Mouse (Mus musculus): Measurements from ENCODE around the gene Gpbar1. TPM values are rescaled to one million over a fixed set of nuclear protein-coding genes. Genes with fewer than 3 reads are reported as not detected.
"Not testable (repeated sequence)": the region's sequence is repeated elsewhere in the genome, so short reads cannot be mapped to it uniquely, and the experiment has no call there.

Gene Gpbar1
- total RNA-seq, 1 experiment from 2014 or later = not detected

DNA sequence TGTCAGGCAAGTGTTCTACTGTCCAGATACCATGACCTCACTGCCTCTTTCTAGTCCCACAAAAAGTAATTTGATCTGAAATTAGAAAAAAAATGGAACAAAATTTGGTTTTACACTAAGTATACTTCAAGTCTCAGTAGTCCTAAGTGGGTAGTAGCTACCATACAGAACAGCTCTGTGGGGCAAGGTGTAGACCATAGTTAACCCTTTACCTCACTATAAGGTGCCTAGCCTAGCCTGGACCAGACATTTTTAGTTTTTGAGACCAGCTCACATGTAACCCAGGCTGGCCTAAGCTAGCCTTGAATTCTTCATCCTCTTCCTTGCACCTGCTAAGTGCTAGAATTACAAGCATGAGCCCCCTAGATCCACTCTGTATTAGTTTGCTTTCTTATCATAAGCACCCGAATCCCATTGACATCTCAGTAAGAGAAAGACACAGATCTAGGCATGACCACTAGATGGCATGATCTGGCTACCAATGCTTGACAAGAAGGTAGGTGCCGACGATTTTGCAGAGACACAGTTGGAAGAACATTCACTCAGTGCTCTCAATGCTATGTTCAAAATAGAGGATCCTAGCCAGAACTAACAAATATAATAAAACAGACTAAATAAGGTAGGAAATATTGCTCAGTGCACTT lies 34.8 kb downstream of the Gpbar1 start:
- peak; percentile 86 for ATAC-seq (replicated peaks; ENCODE audit: low read depth, poor library complexity, severe bottlenecking)

DNA sequence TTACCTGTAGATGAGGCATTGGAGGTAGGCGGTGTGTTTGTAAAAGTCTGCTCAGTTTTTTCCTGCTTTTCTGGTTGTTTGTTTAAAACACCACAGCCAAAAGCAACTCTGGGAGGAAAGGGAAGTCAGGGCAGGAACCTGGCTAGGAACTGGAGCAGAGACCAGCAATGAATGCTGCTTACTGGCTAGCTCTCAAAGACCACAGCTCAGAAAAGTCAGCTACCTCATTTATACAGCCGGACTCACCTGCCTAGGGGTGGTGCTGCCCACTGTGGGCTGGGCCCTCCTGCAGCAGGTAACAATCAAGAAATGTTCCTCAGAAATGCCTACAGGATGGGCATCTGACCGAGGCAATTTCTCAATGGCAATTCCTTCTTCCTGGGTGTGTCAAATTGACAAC lies 36.4 kb downstream of the Gpbar1 start:
- no peak for ATAC-seq (replicated peaks; ENCODE audit: low read depth, poor library complexity, severe bottlenecking)

DNA sequence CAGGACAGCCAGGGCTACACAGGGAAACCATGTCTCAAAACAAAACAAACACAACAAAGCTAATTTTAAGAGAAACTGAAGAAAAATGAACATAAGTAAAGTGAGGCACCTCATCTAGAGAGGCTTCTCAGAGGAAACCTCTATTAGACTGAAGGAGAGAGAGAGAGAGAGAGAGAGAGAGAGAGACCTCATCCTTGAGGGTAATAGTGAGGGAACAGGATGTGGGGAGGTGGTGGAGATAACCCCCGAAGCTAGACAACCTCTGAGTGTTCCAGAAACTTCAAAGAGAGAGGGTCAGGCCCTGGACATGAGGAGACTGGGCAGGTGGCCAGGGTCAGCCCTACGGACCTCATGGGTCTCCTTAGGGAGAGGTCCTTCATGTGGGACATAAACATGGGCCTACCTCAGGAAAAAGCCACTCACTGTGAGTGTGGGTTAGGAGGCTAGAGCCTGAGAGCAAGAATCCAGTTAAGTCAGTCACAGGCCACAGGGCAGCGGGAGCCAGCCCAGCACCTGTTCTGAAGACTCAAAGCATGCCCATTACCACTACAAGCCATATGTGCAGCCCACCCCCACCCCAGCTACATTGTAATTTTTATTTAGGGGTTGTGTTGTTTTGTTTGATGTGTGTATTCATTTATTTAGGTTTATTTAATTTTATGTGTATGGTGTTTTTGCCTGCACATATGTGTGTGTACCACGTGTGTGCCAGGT lies 37.9 kb downstream of the Gpbar1 start:
- ATAC-seq (replicated peaks; ENCODE audit: low read depth, poor library complexity, severe bottlenecking) = 0 out of 2 replicates have a peak, but pooled peaks have one; percentile 27

- no peak for ATAC-seq (replicated peaks; ENCODE audit: low read depth, poor library complexity, severe bottlenecking)
These were observed 40.4 kb downstream of the Gpbar1 start for GRCm38 (mm10) chr1:74318711-74319110.

DNA sequence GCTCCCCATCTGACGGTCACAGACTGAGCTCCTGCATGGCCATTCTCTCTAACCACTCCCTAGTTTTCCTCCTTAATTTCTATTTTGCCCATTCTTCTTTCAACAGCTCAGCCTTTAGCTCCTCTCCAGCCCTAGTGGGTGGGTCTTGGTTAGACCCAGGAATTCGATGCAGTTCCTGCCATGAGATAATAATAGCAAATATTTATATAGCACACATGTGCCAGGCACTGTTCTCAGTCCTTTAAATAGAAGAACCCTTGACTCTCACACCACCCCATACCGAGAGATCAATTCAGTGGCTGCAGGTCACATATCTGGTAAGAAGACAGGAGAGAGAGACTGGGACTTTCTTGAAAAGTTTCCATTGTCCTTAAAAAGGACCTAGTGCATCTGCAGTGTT lies 43.0 kb downstream of the Gpbar1 start:
- ATAC-seq (replicated peaks; ENCODE audit: low read depth, poor library complexity, severe bottlenecking) = no peak

DNA sequence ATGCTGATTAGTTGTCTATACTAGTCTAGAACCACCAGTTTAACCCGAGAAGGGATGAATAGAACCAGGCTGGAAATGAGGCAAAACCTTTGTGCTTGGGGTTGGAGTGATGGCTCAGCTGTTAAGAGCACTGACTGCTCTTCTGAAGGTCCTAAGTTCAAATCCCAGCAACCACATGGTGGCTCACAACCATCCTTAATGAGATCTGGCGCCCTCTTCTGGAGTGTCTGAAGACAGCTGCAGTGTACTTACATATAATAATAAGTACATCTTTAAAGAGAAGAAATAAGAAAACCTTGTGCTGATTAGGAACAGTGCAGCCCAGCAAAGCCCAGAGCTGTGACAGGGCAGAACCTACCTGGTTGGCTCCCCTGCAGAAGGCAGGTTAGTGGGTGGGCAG lies 48.6 kb downstream of the Gpbar1 start:
- not testable (repeated sequence) for ATAC-seq (replicated peaks; ENCODE audit: low read depth, poor library complexity, severe bottlenecking)

Other genes starting within 250 kb of the Gpbar1 start
- 15.4 and 39.4 TPM in 2 replicates for gene Tns1, start 154.1 kb upstream of the Gpbar1 start, total RNA-seq (2017)
- gene Rufy4, start 153.0 kb upstream of the Gpbar1 start, total RNA-seq (2017) = 3.8 and 4.0 TPM in 2 replicates
- gene Cxcr2, start 124.6 kb upstream of the Gpbar1 start, total RNA-seq (2017) = 9.4 and 9.6 TPM in 2 replicates
- gene Cxcr1, start 83.9 kb upstream of the Gpbar1 start, total RNA-seq (2017) = not detected in 2 replicates
- 298 and 302 TPM in 2 replicates for gene Arpc2, start 42.5 kb upstream of the Gpbar1 start, total RNA-seq (2017)
- 84.2 and 100 TPM in 2 replicates for gene Aamp, start 6.2 kb downstream of the Gpbar1 start, total RNA-seq (2017)
- 11.6 and 17.2 TPM in 2 replicates for gene Pnkd, start 6.4 kb downstream of the Gpbar1 start, total RNA-seq (2017)
- gene Tmbim1, start 27.1 kb downstream of the Gpbar1 start, total RNA-seq (2017) = 16.1 and 19.7 TPM in 2 replicates
- gene Catip, start 83.6 kb downstream of the Gpbar1 start, total RNA-seq (2017) = not detected in 2 replicates
- 1.2 and 2.1 TPM in 2 replicates for gene Slc11a1, start 96.6 kb downstream of the Gpbar1 start, total RNA-seq (2017)
- gene Ctdsp1, start 113.0 kb downstream of the Gpbar1 start, total RNA-seq (2017) = 31.6 and 48.0 TPM in 2 replicates
- gene Vil1, start 130.8 kb downstream of the Gpbar1 start, total RNA-seq (2017) = 0.05 TPM in 1 of 2 replicates, not detected in the other
- gene Cnot9, start 227.5 kb downstream of the Gpbar1 start, total RNA-seq (2017) = 103 and 104 TPM in 2 replicates